Mouse (Mus musculus): ENCODE data around the gene Herc3.

DNA sequence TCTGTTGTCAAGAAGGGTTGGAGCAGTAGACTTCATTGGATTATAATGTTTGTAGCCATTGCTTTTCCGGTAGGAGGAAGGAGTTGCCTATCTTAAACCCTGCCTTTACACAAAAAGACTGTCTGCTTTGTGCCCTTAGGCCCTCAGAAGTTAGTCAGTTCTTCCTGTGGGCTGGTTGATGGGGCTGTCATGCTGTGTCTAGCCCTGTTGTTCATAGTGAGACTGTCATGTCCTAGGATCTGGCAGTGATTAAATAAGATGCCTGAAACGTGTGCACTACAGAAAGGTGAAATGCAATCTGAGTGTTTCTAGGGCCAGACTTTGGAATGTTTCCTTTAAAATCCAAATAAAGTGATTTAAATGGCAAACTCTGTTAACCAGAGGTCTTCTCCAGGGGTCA is 10.9 kb downstream of the Herc3 start:
- TF ChIP-seq POLR2A (IDR thresholded peaks at IDR 0.05; ENCODE audit: insufficient read depth, low read depth, low read length) = no peak
- no peak for TF ChIP-seq CTCF (IDR thresholded peaks at IDR 0.05; ENCODE audit: insufficient read depth, low read depth, low read length)
